Mouse (Mus musculus) cerebellum, adult 2 months (tissue): Measurements from ENCODE around the gene Bcas3.

Experiments used
- CTCF ChIP-seq: fragments of 200-500 bp; IDR thresholded peaks from 2 replicates; pipeline ENCODE4 v1.5.1; 2011; ENCODE audit warnings: low read depth, mild to moderate bottlenecking, control low read depth, low read length, moderate library complexity, borderline replicate concordance; ENCODE audit not compliant: insufficient read depth
- POLR2A ChIP-seq: fragments of 200-500 bp; IDR thresholded peaks from 2 replicates; pipeline ENCODE4 v1.6.1; 2011; ENCODE audit warnings: low read length, control low read depth, borderline replicate concordance; ENCODE audit not compliant: insufficient read depth

DNA sequence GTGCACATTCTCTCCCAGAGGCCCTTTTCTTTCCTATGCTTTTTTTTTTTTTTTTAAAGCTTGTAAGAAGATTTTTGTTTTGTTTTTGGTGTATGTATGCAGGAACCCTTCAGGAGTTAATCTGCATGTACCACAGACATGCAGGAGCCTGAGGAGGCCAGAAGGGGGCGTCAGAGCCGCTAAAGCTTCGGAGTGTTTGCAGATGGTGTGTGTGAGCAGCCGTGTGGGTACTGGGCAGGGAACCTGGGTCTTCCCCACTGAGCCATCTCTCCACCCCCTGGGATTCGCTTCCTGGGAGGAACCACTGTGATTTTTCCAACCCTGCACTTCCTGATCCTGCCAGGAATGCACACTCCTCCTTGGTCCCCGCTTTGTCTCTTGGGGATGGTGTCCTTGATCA is 497.8 kb downstream of the Bcas3 start:
- TF ChIP-seq CTCF (peak; percentile 8; the same call in 1 of the 2 replicates), POLR2A (no peak)
